Mouse (Mus musculus): Measurements from ENCODE around the gene Schip1. TPM values are rescaled to one million over a fixed set of nuclear protein-coding genes. Genes with fewer than 3 reads are reported as not detected.

Gene Schip1
- total RNA-seq, 2 experiments from 2014 or later: 126 to 145 TPM

GRCm38 (mm10) chr3:68558744-68559143 lies 494.1 kb downstream of the Schip1 start:
- DNase-seq: no peak

DNA sequence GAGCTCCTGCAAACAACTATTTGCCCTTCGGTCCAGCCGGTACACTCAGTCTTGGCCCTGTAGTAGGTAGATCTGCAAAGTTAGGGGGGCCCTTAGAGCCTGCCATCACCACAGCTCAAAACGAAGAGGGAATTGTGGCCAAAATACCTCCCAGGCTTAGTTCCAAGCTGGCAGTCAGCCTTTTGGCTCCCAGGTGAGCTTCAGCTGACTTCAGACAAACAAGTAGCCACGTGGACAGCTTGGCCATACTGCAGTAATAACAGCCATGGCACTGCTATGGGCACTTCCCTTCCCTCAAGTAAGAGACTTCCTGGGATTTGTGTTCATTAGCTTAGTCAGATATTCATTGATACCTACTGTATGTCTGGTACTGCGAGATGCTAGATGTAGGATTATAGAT lies 495.5 kb downstream of the Schip1 start:
- DNase-seq: no peak

GRCm38 (mm10) chr3:68562838-68563237 lies 498.2 kb downstream of the Schip1 start:
- no peak for DNase-seq

DNA sequence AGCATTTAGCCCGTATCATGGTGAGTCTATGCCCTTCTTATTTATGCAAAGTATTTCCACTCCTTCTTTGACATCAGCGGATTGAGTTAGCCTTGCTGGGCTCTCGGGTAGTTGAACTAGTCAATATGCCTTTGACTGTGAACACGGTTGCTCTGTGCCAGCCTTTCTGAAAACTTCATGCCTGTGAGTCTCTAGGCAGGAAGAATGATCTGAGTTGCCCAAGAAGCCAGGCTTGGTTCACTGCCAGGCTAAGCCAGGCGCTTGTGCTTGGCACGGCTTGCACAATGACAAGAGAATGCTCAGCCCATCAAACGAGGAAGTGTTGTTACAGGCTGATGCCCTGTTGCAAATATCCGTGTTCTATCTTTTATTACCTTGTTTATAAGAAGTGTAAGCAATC lies 499.3 kb downstream of the Schip1 start:
- DNase-seq: peak; percentile 44

- no peak for DNase-seq
These were observed 500.5 kb downstream of the Schip1 start for GRCm38 (mm10) chr3:68564978-68565674.

DNA sequence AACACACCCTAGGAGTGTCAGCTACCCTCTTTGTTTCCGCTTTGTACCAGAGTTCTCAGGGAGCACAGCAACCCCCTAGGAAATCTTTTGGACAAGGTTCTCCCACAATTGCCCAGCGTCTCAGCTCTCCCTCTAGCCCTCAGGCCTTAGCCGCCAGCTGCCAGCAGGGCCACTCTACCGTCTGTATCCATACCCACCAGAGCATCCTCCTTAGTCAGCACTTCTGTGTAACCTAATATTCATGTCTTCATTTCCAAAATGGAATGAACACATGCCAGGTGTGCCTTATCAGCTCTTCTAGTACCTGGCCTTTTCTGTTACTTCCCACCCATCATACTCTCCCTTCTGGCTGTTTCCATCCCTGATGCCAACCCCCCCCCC lies 501.1 kb downstream of the Schip1 start:
- no peak for DNase-seq

GRCm38 (mm10) chr3:68567581-68567980 lies 503.0 kb downstream of the Schip1 start:
- no peak for DNase-seq

DNA sequence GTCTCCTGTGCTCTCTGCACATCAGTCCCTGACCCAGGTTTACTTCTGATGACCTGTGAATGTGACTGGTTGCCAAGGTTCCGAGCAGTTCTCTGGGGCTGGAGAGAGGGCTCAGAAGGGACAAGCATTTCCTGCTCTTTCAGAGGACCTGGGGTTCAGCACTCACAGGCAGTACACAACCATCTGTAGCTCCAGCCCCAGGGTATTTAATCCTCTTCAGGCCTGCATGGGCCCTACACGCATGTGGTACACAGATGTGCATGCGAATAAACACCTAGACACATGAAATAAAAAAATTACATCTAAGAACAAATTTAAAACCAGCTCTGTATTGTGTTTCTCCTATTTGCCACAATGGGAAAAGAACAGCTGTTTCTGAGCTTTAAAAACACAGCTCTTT lies 503.5 kb downstream of the Schip1 start:
- DNase-seq: no peak

- DNase-seq: no peak
These were observed 504.1 kb downstream of the Schip1 start for GRCm38 (mm10) chr3:68568716-68569115.

DNA sequence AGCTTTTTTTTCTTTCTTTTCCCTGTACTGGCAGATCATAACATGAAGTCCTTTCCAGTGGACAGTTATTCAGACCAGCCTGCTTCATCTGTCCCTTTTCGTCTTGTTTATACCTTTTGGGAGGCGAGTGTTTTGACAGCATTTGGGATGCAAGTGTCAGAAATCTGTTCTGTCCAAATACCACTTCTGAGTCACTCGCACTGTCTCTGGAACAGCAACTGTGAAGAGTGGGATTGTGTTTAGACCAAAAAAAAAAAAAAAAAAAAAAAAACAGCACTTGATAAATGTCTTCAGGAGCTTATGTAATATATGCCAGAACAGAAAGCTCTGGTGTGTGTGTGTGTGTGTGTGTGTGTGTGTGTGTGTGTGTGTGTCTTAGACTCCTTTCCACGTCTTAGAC lies 505.7 kb downstream of the Schip1 start:
- no peak for DNase-seq

DNA sequence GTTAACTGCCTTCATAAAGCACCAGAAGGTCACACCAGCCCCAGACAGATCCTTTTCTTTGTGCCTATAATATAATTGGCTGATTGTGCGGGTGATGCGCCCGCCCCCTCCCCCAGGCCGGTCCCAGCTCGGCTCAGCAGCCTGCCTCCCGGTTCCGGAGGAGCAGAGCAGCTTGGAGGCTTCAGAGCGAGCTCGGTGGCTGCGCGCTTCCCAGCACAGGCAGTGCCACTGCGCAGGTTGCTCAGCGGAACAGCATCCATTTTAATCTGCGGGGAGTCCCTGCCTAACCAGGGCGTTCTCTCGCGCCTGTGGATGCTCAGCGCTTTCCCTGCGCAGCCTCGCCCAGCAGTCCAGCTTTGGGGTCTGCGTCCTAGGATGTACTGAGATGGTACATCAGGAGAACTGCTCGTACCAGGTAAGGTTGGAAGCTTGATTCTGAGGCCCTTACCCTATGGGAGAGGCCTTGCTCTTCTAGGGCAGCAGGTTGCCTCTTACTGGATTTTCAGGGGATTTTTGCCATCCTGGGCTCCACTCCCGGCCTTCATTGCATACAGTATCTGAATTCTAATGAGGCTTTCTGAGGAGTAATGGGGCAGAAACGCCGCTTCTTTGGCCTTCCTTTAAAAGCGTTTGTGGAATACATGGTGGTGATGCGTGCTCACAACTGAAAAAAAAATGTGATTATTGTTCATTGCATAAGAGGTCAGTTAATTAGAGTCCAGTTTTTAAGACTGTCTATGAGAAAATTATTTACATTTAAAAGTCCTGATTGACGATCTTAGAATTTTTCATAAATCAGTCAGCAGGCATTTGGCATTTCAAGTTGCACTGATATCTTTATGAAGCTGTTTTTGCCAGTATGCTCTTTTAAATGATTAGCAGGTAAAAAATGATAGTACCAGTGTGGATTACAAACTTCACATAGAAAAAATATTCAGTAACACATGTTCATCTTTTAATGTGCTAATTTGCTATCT lies 507.9 kb downstream of the Schip1 start:
- DNase-seq: no peak

DNA sequence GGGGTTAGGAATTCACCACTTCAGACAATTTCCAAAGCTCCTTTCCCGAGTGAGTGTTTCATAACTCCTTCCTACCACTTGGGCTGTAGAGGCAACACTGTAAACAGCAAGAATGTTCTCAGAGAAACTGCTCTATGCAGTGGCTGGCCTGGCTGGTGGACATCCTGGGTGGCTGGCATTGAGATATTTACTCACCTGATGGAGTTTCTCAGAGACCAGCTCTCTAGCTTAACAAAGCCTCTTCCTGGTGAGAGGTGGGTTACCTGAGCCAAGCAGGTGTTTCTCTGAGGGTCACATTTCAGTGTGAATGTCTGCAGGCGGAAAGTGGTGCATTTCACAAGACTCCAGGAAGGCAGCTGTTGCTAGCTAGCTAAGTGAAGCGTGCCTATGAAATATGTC lies 508.6 kb downstream of the Schip1 start:
- no peak for DNase-seq

DNA sequence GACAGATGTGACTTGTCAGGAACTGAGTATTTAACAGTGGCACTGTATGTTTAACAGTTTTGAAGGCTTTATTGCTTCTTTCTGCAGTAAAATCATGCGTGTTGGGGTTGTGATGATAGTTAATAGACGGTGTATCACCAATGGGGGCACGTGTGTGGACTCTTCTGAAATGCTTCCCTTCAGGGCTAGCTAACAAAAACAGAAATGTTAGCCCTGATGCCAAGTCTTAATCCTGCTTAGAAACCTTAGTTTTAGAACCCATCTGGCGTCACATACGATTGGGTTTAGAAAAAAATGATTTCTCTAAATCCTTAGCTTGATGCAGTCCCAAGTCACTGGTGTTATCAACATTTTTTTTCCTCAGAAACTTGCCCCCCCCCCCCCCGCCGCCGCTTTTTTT lies 509.5 kb downstream of the Schip1 start:
- no peak for DNase-seq

GRCm38 (mm10) chr3:68574565-68574964 lies 510.0 kb downstream of the Schip1 start:
- no peak for DNase-seq

- DNase-seq: no peak
These were observed 511.2 kb downstream of the Schip1 start for GRCm38 (mm10) chr3:68575636-68576340.

DNA sequence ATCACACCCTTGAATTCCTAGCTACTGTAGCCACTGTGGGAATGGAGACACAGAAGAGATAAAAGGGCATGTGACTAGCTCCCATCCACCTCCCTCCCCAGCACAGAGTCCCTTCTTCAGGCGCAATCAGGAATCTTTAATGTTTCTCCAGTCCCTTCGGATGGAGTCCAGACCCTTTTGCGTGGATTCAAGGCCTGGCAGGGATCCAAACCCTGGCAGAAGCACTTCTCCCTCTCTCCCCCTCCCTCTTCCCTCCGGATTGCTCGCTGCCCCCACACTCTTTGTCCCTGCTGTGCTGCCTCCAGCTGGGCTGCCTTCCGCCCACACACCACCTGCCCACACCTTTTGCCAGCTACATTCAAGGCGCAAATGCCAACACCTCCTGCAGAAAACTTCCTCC lies 511.8 kb downstream of the Schip1 start:
- DNase-seq: no peak

- DNase-seq: no peak
These were observed 512.3 kb downstream of the Schip1 start for GRCm38 (mm10) chr3:68576948-68577347.

DNA sequence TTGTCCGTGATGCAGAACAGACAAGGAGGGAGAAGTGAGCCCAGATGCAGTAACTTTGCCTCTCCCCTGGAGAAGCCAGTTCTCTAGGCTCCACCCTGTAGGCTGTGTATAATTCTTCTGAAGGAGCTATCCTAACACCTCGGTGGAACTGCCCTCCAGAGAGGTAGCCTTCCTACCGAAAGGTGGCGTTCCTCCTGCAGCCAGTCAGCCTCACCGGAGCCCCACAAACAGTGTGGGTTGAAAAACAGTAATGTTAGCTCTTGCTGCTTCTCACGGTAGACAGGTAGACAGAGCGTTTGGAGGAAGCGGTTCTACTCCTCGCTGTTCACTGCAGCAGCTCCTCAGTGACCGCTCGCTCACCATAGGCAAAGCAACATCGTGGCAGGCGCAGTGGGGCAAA lies 517.0 kb downstream of the Schip1 start:
- DNase-seq: no peak

DNA sequence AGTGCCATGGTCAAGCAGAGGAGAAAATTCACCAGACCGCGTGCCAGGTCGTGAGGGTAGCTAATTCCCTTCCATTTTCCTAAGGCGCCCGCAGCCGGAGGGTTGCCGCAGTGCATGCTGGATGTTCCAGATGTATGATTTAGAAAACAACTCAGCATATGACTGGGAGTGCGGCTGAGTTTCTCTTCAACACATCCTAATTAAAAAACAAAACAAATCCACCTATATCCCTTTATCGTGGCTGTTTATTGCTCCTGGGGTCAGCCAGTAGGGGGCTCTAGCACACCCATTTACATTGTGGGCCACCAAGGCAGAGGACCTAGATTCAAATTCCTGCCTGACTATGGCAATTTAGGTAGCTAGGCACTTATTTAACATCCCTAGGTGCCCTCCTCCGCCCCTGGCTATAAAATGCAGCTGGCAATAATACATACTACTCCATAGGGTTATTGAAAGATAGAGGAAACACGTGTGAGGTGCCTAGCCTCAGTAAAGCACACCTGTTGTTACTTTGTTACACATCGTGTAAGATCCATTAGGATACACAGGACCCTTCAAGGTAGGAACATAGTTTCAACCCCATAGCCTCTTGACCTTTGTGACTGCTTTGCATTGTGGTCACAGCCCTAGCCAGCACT lies 517.6 kb downstream of the Schip1 start:
- no peak for DNase-seq

GRCm38 (mm10) chr3:68583031-68583693 lies 518.6 kb downstream of the Schip1 start:
- DNase-seq: no peak

- peak; percentile 79 for DNase-seq
These were observed 519.3 kb downstream of the Schip1 start for GRCm38 (mm10) chr3:68583771-68584511.
